Mouse (Mus musculus) gastrocnemius, adult 8-10 months (tissue): ENCODE data around the gene Pml. TPM values are rescaled to one million over a fixed set of nuclear protein-coding genes. Genes with fewer than 3 reads are reported as not detected.

ENCODE experiments used
- DNase-seq, 2 experiments: peaks; one replicate each; pipeline ENCODE4 v3.0.0; 2022; ENCODE audit warnings: low spot score in 2 of 2
- total RNA-seq, 4 experiments: library from RNA; stranded (reverse); gene quantifications; 2 replicates each; pipeline ENCODE4 v1.2.4; 2022

Pml gene
- 1 to 10 TPM; 2.5 to 4.5 (median 3.1) TPM for total RNA-seq

GRCm38 (mm10) chr9:58249592-58250192, at the start of gene Pml:
TSS of gene Pml (minus strand) at chr9:58249786.
- peak; percentile 52 to 58 for DNase-seq

GRCm38 (mm10) chr9:58297961-58298477, 48.4 kb upstream of the Pml start:
- no peak for DNase-seq

GRCm38 (mm10) chr9:58297065-58297464, 47.5 kb upstream of the Pml start:
- no peak for DNase-seq

GRCm38 (mm10) chr9:58295766-58296361, 46.3 kb upstream of the Pml start:
- peak; percentile 43 to 75 for DNase-seq

GRCm38 (mm10) chr9:58295345-58295744, 45.8 kb upstream of the Pml start:
- DNase-seq: no peak

GRCm38 (mm10) chr9:58294527-58294926, 44.9 kb upstream of the Pml start:
- DNase-seq: no peak

GRCm38 (mm10) chr9:58289901-58290300, 40.3 kb upstream of the Pml start:
- no peak for DNase-seq

GRCm38 (mm10) chr9:58289090-58289489, 39.5 kb upstream of the Pml start:
- DNase-seq: no peak

- no peak for DNase-seq
Measured at GRCm38 (mm10) chr9:58283431-58283830, 33.8 kb upstream of the Pml start.

GRCm38 (mm10) chr9:58281597-58281996, 32.0 kb upstream of the Pml start:
- no peak for DNase-seq

GRCm38 (mm10) chr9:58280259-58281109, 30.9 kb upstream of the Pml start:
- DNase-seq: no peak

- no peak for DNase-seq
Measured at GRCm38 (mm10) chr9:58279780-58280179, 30.2 kb upstream of the Pml start.

GRCm38 (mm10) chr9:58278821-58279723, 29.5 kb upstream of the Pml start:
- DNase-seq: no peak

- DNase-seq: no peak
Measured at GRCm38 (mm10) chr9:58278313-58278712, 28.7 kb upstream of the Pml start.

GRCm38 (mm10) chr9:58276346-58276745, 26.8 kb upstream of the Pml start:
- no peak for DNase-seq

- no peak for DNase-seq
Measured at GRCm38 (mm10) chr9:58275797-58276196, 26.2 kb upstream of the Pml start.

- no peak for DNase-seq
Measured at GRCm38 (mm10) chr9:58275115-58275774, 25.7 kb upstream of the Pml start.

GRCm38 (mm10) chr9:58274626-58275025, 25.0 kb upstream of the Pml start:
- no peak for DNase-seq

GRCm38 (mm10) chr9:58274101-58274604, 24.6 kb upstream of the Pml start:
- no peak for DNase-seq

GRCm38 (mm10) chr9:58272855-58273254, 23.3 kb upstream of the Pml start:
- DNase-seq: no peak
